Mouse (Mus musculus) small intestine, adult 2 months (tissue): ENCODE results near the gene Snhg11.

ENCODE experiments used
- CTCF ChIP-seq: fragments of 200-500 bp; IDR thresholded peaks from 2 replicates; pipeline ENCODE4 v1.5.1; 2012; ENCODE audit warnings: low read depth, mild to moderate bottlenecking, control low read depth, inconsistent platforms, low read length, moderate library complexity, mixed read lengths; ENCODE audit not compliant: insufficient replicate concordance, insufficient read length; ENCODE audit errors: extremely low read depth
- POLR2A ChIP-seq: fragments of 200-500 bp; IDR thresholded peaks from 2 replicates; pipeline ENCODE4 v1.6.1; 2012; ENCODE audit warnings: low read depth, mild to moderate bottlenecking, control low read depth, inconsistent platforms, low read length, moderate library complexity

GRCm38 (mm10) chr2:158369474-158370172 is 5.8 kb upstream of the Snhg11 start:
- TF ChIP-seq CTCF, result no peak
- no peak for TF ChIP-seq POLR2A
